Mouse (Mus musculus): ENCODE data around the gene Nqo1. TPM values are rescaled to one million over a fixed set of nuclear protein-coding genes. Genes with fewer than 3 reads are reported as not detected.

Gene Nqo1
- polyA plus RNA-seq, 1 experiment, result 137 TPM

DNA sequence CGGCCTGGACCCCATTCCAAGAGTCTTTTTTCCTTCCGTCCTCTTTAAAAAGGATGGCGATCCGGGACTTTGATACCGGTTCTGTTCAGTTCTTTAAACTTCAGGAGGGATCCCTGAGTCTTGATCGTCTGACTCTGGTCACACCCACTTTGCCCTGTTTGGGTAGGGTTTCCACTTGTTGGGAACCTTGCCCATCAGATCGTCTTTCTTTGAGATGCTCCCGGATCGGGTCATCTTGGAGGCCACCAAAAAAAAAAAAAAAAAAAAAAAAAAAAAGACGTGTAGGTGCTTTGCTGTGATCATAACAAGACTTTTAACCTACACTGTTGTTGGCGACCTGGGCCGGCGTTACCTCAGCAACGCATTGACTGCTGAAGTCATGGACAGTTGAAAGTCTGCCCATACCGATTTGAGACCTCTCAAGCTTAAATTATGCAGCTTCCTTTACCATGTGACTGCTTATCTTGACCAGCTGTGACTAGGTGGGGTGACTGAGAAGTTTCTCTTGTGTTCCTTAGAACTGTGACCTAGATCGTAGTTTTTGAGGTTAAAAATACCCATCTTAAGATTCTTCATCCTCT, 33.9 kb upstream of the Nqo1 start:
- Histone ChIP-seq H3K4me3 (ENCODE audit: insufficient read depth, low read length) (peak overlapping the region; percentile 95), H3K27ac (ENCODE audit: insufficient read depth, low read length) (peak overlapping the region; percentile 66), H3K4me1 (ENCODE audit: control insufficient read depth, insufficient read depth, low read length) (no peaks in the 10 kb centered on the region)
- peak; percentile 14; the same call in 1 of the 2 replicates for TF ChIP-seq POLR2A (IDR thresholded peaks at IDR 0.05; ENCODE audit: low read depth, low read length)
- TF ChIP-seq CTCF (IDR thresholded peaks at IDR 0.05; ENCODE audit: borderline replicate concordance, insufficient read depth, low read length), result no peak

DNA sequence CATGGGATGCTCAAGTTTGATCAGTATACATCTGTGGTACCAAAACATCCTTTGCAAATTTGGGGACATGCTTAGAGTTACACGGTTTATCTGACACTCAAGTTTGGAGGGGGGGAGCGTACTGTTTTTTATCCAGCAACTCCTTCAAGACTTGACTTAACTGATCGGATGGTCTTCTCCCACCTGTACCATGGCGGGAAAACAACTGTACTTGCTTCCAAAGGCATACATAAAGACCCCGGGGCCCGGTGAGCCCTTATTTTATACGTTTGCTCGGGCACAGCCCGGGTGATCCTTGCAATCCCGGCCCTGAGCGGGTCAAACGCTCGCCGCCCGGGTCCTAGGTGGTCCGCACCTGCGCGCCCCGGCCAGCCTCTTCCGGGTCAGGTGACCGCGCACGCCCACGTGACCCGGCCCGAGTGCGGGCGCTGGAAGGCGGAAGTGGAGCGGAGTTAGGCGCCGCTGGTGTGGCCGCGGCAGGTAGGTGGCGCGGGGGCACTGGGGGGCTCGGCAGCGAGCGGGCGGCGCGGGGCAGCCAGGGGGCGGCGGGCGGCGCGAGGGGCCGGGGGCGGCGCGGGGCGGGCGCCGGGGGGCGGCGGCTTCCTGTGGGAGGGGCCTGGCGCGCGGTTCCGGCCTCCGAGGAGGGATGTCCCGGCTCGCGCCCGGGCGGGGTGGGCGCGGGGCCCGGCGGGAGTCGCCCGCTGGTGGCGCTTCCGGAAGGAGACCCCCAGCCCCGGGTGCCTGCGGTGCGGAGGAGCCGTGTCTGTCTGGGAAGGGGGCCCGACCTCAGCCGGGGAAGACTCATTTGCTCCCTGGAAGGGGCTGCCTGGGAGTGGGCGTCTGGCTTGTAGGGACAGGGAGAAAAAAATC, 33.2 kb upstream of the Nqo1 start, which contains the start of gene Wwp2:
Gene Wwp2 (plus strand): TSS at position 404 of the 870 bp plus-strand sequence.
- H3K27ac ChIP-seq (ENCODE audit: insufficient read depth, low read length), result peak within 1 kb of the TSS; percentile 66
- TF ChIP-seq POLR2A (IDR thresholded peaks at IDR 0.05; ENCODE audit: low read depth, low read length), result peak; percentile 56
- no peak for TF ChIP-seq CTCF (IDR thresholded peaks at IDR 0.05; ENCODE audit: borderline replicate concordance, insufficient read depth, low read length)
- no peaks in the 10 kb centered on the region for H3K4me1 ChIP-seq (ENCODE audit: control insufficient read depth, insufficient read depth, low read length)
- peak within 1 kb of the TSS; percentile 95 for H3K4me3 ChIP-seq (ENCODE audit: insufficient read depth, low read length)

DNA sequence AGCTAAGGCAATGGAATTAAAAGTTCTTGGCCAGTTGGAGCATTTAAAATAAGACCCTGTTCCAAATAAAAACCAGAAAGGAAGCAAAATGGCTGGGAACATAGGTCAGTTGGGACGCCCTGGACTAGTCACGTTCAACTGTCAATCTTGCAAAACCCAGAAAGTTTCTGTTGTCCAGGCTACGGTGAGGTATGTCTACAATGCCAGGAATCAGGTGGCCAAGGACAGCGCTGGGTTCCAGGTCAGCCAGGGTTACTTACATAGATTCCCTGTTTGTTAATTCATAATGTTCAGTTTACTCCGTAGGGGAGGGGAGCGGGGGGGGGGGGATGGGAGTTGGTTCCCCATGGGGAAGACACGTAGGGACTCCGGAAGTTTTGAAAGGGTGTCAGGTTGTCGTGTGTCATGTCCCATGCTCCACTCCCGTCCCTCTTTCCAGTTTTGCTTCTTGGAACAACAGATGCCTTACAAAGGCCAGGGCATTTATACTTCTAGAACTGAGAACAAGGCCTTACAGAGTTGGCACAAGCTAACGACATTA, 32.5 kb upstream of the Nqo1 start:
- Histone ChIP-seq H3K4me3 (ENCODE audit: insufficient read depth, low read length) (peak overlapping the region; percentile 66), H3K4me1 (ENCODE audit: control insufficient read depth, insufficient read depth, low read length) (no peaks in the 10 kb centered on the region), H3K27ac (ENCODE audit: insufficient read depth, low read length) (no peak overlapping the region)
- TF ChIP-seq CTCF (IDR thresholded peaks at IDR 0.05; ENCODE audit: borderline replicate concordance, insufficient read depth, low read length), result no peak
- no peak for TF ChIP-seq POLR2A (IDR thresholded peaks at IDR 0.05; ENCODE audit: low read depth, low read length)

DNA sequence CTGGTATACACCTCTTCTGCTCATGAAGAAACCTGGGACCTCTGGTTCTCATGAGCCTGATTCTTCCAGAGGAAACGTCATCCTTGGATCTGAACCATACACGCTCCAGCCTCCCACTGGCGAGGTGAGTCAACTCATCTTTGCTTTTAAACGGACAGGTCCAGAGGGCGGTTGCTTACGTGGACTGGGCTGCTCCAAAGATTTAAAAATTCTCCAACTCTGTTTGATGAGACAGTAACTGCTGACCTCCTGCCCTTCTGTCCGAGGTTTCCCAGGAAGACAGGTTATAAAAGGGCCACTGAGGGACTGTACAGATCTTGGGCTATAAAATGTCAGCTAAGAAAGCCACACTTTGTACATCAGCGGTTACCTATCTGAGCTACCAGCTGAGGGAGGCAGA, 27.8 kb upstream of the Nqo1 start:
- H3K4me1 ChIP-seq (ENCODE audit: control insufficient read depth, insufficient read depth, low read length), result no peaks in the 10 kb centered on the region
- H3K27ac ChIP-seq (ENCODE audit: insufficient read depth, low read length), result no peak overlapping the region
- H3K4me3 ChIP-seq (ENCODE audit: insufficient read depth, low read length), result no peak overlapping the region
- TF ChIP-seq CTCF (IDR thresholded peaks at IDR 0.05; ENCODE audit: borderline replicate concordance, insufficient read depth, low read length), result no peak
- no peak for TF ChIP-seq POLR2A (IDR thresholded peaks at IDR 0.05; ENCODE audit: low read depth, low read length)

DNA sequence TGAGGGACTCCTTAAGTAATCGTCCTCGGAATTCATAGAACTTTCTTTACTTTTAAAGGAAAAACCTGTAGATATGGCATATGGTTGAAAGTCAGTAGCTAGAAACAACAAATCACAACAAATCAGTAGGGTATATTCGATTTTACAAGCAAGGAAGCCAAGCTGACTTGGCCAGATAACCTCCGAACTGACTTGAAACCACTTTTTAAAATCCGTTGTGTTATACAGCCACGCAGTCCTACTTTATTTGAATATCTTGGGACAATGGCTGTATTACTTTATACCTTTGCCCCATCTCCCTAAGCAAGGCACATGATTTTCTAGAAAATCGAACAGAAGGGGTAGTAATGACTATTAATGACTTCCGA, 22.2 kb upstream of the Nqo1 start:
- Histone ChIP-seq H3K4me3 (ENCODE audit: insufficient read depth, low read length) (no peak overlapping the region), H3K4me1 (ENCODE audit: control insufficient read depth, insufficient read depth, low read length) (0 out of 2 replicates have a peak, but pooled peaks cover 4% of the 10 kb centered on the region), H3K27ac (ENCODE audit: insufficient read depth, low read length) (no peak overlapping the region)
- TF ChIP-seq CTCF (IDR thresholded peaks at IDR 0.05; ENCODE audit: borderline replicate concordance, insufficient read depth, low read length) (no peak), POLR2A (IDR thresholded peaks at IDR 0.05; ENCODE audit: low read depth, low read length) (no peak)

DNA sequence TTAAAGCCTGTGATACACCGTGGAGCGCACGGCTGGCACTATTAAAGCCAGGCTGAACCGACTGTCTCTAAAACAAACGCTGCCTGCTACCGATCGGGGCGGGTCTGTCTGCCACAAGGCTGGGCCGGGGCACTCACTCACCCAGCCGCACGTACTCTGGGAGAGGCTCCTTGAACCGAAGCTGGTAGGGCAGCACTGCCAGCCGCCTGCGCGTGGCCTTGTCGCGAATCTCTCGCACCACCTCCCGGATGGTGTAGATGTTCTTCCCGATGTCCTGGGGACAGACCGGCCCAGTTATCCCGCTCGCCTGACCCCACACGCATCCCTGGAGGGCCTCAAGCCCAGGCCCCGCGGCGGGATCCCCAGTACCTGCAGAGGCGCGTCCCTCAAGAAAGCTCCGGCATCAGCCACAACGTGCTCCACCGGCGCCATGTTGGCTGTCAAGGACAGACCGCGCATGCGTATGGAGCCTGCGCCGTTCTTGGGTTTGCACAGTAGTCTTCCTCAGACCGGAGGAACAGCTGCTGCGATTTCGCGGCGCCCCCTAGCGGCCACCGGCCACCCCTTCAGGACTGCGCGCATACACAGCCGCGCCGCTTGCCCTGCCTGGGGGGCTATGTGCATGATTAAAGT, 21.7 kb upstream of the Nqo1 start, which contains the start of gene Nob1:
Gene Nob1 (minus strand): TSS at position 455 of the 633 bp plus-strand sequence.
- peak within 1 kb of the TSS; percentile 75 for H3K4me3 ChIP-seq (ENCODE audit: insufficient read depth, low read length)
- H3K4me1 ChIP-seq (ENCODE audit: control insufficient read depth, insufficient read depth, low read length), result 0 out of 2 replicates have a peak, but pooled peaks cover 4% of the 10 kb centered on the region
- no peak within 1 kb of the TSS for H3K27ac ChIP-seq (ENCODE audit: insufficient read depth, low read length)
- TF ChIP-seq POLR2A (IDR thresholded peaks at IDR 0.05; ENCODE audit: low read depth, low read length) (peak; percentile 97), CTCF (IDR thresholded peaks at IDR 0.05; ENCODE audit: borderline replicate concordance, insufficient read depth, low read length) (peak; percentile 77)

DNA sequence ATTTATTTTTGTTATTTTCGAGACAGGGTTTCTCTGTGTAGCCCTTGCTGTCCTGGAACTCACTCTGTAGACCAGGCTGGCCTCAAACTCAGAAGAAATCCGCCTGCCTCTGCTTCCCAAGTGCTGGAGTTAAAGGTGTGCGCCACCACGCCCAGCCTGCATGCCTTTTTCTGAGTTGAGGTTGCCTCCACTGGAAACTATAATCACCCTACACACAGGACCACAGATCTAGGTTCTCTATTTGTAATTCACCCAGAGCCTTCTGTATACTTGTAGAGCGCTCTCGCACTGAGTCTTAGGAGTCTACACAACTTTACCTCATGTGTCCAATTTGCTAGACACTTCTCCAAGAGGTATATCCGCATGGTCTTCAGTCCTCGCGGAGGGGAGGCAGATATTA, 21.2 kb upstream of the Nqo1 start:
- no peak for TF ChIP-seq CTCF (IDR thresholded peaks at IDR 0.05; ENCODE audit: borderline replicate concordance, insufficient read depth, low read length)
- no peak for TF ChIP-seq POLR2A (IDR thresholded peaks at IDR 0.05; ENCODE audit: low read depth, low read length)
- Histone ChIP-seq H3K27ac (ENCODE audit: insufficient read depth, low read length) (no peak overlapping the region), H3K4me1 (ENCODE audit: control insufficient read depth, insufficient read depth, low read length) (0 out of 2 replicates have a peak, but pooled peaks cover 4% of the 10 kb centered on the region), H3K4me3 (ENCODE audit: insufficient read depth, low read length) (peak overlapping the region; percentile 75)

DNA sequence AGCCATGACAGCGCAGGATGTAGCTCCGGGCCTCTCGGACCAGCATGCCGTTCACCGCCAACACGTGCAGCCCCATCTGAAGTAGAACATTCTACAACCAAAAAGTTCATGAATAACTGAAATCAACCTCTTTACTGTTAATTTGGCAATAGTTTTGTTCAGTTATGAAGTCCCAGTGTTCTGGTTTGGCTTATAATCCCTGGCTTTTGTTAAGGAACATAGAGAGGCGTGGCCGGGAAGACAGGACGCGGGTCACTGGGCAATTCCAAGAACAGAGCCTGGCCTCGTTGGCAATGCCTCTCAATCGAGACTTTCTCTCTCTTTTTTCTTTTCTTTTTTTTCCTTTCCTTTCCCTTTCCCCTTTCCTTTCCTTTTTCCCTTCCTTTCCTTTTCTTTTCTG, 14.0 kb upstream of the Nqo1 start:
- Histone ChIP-seq H3K4me3 (ENCODE audit: insufficient read depth, low read length) (no peak overlapping the region), H3K27ac (ENCODE audit: insufficient read depth, low read length) (no peak overlapping the region), H3K4me1 (ENCODE audit: control insufficient read depth, insufficient read depth, low read length) (no peaks in the 10 kb centered on the region)
- no peak for TF ChIP-seq CTCF (IDR thresholded peaks at IDR 0.05; ENCODE audit: borderline replicate concordance, insufficient read depth, low read length)

DNA sequence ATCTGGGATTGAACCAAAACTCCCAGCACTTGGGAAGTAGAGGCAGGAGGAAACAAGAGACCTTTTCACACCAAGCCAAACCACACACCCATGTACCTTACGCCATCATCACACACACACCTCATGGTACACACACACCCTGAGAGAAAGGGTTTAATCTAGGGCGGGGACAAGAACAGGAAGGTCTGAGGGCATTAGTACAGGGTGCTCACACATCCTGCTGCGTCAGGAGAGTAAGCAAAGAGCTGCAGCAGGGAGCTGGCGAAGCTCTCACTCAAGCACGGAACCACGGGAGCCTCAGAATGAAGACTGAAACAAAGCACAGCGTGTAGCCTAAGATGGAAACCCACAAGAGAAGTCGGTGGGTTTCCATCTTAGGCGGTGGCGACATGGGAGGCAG, 10.9 kb upstream of the Nqo1 start:
- Histone ChIP-seq H3K27ac (ENCODE audit: insufficient read depth, low read length) (no peak overlapping the region), H3K4me1 (ENCODE audit: control insufficient read depth, insufficient read depth, low read length) (no peaks in the 10 kb centered on the region), H3K4me3 (ENCODE audit: insufficient read depth, low read length) (no peak overlapping the region)
- TF ChIP-seq CTCF (IDR thresholded peaks at IDR 0.05; ENCODE audit: borderline replicate concordance, insufficient read depth, low read length), result no peak
- TF ChIP-seq POLR2A (IDR thresholded peaks at IDR 0.05; ENCODE audit: low read depth, low read length), result no peak

Measured in embryonic fibroblast, embryonic 13.5 days (primary cell).